Mouse (Mus musculus) cerebellum, postnatal 14 days (tissue): ENCODE measurements around the gene Kdm2b.
A peak's percentile ranks its signal among the peaks of the same experiment; 100 is the strongest.
"Not testable (repeated sequence)": the region's sequence is repeated elsewhere in the genome, so short reads cannot be mapped to it uniquely, and the experiment has no call there.

ENCODE experiments used
- DNase-seq, 2 experiments: peaks; one replicate each; pipeline ENCODE4 v3.0.0; 2021; ENCODE audit warnings: mixed read lengths in 2 of 2

The Kdm2b gene

GRCm38 (mm10) chr5:123010806-123011205 is 21.2 kb upstream of the Kdm2b start:
- peak in 1 of 2 experiments; percentile 57 for DNase-seq

GRCm38 (mm10) chr5:123009873-123010272 is 20.2 kb upstream of the Kdm2b start:
- peak; percentile 81 to 86 for DNase-seq

- DNase-seq, result no peak
Measured at GRCm38 (mm10) chr5:123008877-123009493, 19.4 kb upstream of the Kdm2b start.

GRCm38 (mm10) chr5:123005716-123006592 is 16.3 kb upstream of the Kdm2b start:
- DNase-seq, result peak; percentile 77 to 86

GRCm38 (mm10) chr5:123000901-123001300 is 11.3 kb upstream of the Kdm2b start:
- DNase-seq, result no peak

DNA sequence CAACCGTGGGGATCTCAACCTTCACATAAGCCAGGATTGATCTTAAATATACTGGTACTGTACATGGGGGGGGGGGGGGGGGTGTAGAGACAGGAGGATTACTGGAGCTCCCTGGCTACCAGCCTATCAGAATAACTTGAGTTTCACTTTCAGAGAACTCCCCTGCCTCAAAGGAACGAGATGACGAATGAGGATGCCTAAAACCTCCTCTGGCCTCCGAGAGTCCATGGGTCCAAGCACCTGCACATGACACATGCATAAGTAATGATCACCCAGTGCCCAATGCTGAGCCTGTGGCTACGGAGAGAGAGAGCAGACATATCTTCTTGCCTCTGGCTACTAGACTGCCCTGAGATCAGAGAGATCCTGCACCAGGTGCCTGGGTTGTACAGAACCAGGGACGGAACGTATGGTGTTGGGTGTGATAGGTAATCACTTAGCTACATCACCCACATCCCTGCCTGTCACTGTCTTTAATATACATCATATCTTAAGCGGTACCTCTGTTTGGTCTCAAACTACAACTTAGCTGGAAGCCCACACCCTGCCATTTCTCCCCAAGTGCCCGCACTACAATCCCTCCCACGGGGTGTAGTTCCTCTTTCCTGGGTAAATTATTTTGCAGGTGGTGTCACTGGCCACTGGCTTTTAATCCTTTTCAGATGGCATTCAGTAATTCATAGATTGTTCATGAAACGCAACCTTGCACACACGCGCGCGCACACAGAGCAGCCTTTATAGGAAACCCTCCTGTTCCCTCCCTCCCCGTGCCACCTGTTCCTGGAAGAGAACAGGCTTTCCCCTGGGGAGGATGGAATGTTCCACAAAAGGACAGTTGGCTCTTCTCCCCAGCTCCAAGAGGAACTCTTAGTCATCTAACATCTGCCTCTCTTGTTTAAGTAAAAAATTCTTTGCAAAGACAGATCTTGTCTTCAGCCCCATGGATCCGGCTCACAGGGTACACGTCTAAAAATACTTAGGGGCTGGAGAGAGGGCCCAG is 7.9 kb upstream of the Kdm2b start:
- peak in 1 of 2 experiments; percentile 29 for DNase-seq

DNA sequence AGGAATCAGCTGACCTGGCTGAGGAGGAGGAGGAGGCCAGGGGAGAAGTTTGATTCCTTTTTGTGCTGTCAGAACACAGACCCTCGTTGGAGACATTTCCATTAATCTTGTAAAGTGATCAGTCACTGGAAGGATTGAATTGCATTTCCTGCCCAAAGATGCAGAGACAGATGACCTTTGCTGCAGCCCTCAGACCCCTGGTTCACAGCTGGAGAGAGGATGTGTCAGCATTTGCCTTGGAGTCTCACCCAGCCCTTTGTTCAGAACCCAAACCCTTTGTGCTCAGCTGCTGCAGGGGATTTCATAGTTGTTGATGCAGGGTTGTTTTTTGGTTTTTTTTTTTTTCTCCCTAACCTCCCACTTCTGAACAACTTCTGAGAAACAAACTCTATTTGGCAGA is 5.3 kb upstream of the Kdm2b start:
- DNase-seq, result no peak

DNA sequence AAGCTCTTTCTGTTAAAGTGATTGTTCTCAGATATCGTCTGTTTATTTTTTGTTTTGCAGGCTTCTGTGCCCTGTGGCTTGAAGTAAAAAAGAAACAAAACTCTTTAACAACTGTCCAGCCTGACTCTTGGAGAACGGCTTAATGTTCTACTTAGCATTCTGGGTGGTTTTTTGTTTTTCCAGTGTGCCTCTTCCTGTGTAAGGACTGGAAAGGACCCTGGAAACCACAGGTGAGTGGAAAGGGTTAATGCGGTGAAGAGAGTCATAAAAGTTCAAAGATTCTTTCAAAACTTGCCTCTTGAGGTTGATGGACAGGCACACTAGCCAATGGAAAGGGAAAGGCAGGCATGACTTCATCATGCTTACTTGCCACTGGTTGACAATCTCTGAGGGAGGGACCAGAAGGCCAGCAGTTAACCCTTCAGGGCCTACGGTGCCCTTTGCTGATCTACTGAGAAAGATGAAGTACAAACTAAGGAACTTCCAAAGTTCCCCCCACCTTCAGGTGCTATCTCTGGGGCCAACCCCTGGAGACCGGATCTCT is 4.8 kb upstream of the Kdm2b start:
- peak; percentile 72 to 88 for DNase-seq

DNA sequence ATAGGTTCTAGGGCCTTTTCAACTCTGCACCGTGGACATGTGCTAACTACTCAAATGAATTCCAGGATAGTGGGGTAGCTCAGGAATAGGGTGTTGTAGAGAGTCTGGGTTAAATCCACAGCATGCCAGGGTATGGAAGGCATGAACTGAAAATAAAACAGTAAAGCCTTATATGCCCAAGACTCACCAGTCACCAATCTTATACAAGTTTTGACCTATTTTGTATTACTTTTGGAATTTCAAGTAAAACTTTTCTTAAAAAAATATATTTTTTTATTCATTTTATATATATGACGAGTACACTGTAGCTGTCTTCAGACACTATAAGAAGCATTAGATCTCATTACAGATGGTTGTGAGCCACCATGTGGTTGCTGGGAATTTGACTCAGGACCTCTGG is 4.2 kb upstream of the Kdm2b start:
- no peak for DNase-seq

DNA sequence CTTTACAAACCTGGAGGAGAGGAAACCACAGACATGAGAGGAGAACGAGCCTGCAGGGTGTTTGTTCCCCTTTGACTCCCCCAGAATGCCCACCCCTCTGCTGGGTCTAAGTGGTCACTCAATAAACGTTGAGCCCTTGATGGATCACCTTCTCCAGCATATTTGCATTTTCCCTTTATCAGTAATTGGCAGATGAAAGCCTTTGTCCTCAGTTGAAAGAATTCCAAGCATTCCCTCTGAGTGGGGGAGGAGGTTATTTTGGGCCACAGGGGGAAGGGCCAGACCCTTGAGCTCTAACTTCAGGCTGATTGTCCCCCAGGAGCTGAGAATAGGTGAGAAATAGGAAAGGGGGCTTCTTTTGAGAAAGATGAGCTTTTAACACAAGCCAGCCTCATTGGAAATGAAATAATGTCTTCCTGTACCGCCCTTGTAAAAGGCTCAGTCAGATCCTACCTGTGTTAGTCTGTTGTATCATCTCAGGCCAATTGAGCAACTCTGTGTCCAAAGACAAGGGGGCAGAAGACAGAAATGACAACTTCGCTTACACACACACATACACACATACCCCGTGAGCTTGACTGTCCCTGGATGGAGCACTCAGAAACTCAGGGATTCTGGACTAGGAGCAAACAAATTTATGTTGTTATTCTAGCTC is 1.9 kb upstream of the Kdm2b start:
- DNase-seq, result no peak

GRCm38 (mm10) chr5:122990411-122991160 is 963 bp upstream of the Kdm2b start:
- DNase-seq, result peak; percentile 30 to 50

DNA sequence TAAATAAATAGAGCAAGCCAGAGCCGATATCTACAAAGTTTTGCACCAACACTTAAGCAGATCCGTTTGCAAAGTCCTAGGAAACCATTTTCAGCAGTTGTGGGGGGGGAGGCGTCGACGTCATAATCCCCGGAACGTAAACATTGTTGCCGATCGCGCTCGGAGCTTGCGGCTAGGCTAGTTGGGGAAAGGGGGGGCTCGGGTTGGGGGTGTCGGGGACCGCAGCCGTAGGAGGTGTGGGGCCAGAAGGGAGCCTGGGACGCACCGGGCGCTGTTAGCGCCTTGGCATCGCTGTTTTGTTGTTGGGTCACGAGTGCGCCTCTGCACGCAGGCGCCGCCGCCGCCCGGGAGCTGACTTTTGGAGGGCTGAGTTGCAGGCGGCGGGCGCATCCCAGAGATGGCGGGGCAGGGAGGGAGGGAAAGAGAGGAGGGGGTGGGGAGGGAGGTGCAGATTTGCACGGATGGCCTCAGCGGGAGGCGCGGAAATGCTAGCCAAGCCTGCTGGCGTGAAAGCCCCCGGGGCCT is 560 bp downstream of the Kdm2b start:
- DNase-seq, result peak; percentile 86 to 87

DNA sequence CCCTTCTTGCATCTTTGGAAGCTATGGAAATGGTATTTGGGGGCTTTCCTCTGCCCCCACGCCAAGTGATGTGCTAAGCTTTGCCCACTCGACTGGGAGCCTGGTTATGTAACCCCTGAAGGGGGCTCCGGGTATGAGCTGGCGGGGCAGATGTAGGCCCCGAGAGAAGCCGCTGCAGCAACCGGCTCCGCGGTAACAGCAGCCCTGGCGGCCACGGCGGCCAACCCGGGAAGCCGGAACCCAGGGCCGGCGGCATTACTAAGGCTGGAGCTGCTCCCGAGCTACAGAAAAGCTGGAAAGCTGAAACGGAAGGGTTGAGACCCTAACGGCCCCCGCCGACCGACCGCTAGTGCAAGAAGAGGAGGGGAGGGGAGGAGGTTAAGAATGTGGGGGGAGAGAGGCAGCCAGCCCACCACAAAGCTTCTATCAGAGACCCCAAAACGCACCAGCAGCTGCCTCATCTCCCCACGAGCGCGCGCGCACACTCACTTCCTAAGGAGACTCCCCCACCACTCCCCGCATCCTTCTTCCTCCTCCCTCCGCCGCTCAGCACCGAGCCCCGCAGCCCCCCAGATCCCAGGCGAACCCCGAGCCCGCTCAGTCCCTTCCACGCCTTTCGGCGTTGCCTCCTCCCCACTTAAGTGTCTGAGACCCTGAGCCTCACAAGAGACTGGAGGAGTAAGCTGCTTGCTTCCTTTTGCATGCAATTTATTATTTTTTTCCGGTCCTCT is 1.4 kb downstream of the Kdm2b start:
- DNase-seq, result peak; percentile 68 to 69

GRCm38 (mm10) chr5:122987211-122988020 is 2.2 kb downstream of the Kdm2b start:
- peak; percentile 62 for DNase-seq

DNA sequence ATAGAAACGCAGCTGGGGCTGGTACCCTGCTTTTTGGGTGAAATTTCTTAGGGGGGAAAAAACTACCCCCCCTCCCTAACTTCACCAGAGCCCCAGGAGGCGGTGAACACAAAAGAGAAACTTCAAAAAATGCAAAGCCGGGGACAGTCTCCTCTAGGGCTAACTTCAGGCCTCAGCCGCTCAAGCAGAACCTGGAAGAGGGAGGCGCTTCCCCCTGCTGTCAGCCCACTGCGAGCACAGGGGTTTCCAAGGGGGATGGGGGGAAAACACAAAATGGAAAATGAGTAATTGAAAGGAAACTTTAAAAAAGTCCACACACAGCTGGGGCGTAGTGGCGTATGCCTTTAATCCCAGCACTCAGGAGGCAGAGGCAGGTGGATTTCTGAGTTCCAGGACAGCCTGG is 3.5 kb downstream of the Kdm2b start:
- no peak for DNase-seq

- DNase-seq, result no peak
Measured at GRCm38 (mm10) chr5:122985276-122985675, 4.3 kb downstream of the Kdm2b start.

DNA sequence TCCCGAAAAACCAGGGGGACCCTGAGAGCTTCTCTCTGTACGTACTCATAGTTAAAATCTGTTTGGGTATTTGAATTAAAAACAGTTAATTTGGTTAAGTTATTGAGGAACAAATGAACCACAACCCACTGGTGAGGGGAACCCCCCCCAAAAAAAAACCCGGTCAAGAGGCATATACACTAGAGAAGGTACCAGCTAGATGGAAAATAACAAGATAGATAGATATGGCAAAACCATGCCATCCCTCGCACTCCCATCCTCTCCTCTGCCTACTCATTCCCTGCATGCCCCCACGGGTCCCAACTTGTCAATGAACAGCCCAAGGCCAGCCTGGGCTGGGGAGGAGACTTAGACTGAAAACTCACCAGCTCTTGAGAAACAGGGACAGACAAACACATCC is 5.1 kb downstream of the Kdm2b start:
- no peak for DNase-seq

DNA sequence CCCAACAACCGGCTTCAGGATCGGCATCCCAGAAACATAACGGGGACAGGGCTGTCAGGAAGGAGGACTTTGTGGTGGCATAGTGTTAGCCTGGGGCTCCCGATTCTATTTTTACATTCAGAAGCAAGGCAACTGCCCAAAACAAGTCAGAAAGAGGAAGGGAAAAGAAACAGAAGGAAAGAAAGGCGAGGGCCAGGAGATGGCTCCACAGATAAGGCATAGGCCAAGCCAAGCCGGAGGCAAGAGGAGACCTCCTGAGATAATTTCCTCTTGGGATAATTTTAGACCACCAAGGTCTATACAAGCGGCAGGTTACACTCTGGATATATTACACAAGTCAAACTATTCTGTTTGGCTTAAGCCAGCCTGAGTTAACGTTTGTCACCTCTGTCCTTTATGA is 10.7 kb downstream of the Kdm2b start:
- DNase-seq, result no peak

- not testable (repeated sequence) for DNase-seq
Measured at GRCm38 (mm10) chr5:122974701-122975100, 14.9 kb downstream of the Kdm2b start.
